Mouse (Mus musculus) CH12.LX (cell line): ENCODE measurements around the gene Mprip. TPM values are rescaled to one million over a fixed set of nuclear protein-coding genes. Genes with fewer than 3 reads are reported as not detected.

ENCODE experiments used
- DNase-seq: peaks from one replicate; pipeline ENCODE4 v3.0.0-alpha.2; 2013; ENCODE audit errors: extremely low read depth
- H3K27ac ChIP-seq: 2 replicates; pipeline ENCODE4 v1.5.1; 2012; ENCODE audit warnings: low read depth, mild to moderate bottlenecking, control low read depth, moderate library complexity; ENCODE audit not compliant: insufficient read depth
- H3K27me3 ChIP-seq: replicated peaks from 2 replicates; pipeline ENCODE3; 2012; ENCODE audit warnings: inconsistent platforms
- H3K36me3 ChIP-seq, 2 experiments: replicated peaks in 1 of 2; 2 replicates each; pipeline versions ENCODE3 to v1.6.1; 2012; ENCODE audit warnings: inconsistent platforms in 1 of 2, low read length in 1 of 2, mild to moderate bottlenecking in 1 of 2, mixed read lengths in 1 of 2, moderate library complexity in 1 of 2; ENCODE audit not compliant: control insufficient read depth in 1 of 2, insufficient read depth in 1 of 2
- H3K4me1 ChIP-seq, 2 experiments: 2 replicates each; pipeline ENCODE4 v1.6.1; 2012; ENCODE audit warnings: inconsistent platforms in 1 of 2, moderate library complexity in 1 of 2; ENCODE audit not compliant: insufficient read depth in 2 of 2, control insufficient read depth in 1 of 2
- H3K4me2 ChIP-seq: 2 replicates; pipeline ENCODE4 v1.6.1; 2012; ENCODE audit warnings: low read depth, mild to moderate bottlenecking, control low read depth; ENCODE audit not compliant: poor library complexity, insufficient read depth, severe bottlenecking
- H3K4me3 ChIP-seq, 3 experiments: fragments of 150-350 bp in 1 of 3; sonication (generic) in 1 of 3; replicated peaks in 1 of 3; 2 replicates each; pipeline versions ENCODE3 to v1.5.1; 2011 to 2012; ENCODE audit warnings: low read depth in 2 of 3, low read length in 2 of 3, mild to moderate bottlenecking in 2 of 3, moderate library complexity in 2 of 3, control low read depth in 1 of 3, improper control_type of control experiment in 1 of 3, inconsistent platforms in 1 of 3, mixed read lengths in 1 of 3; ENCODE audit not compliant: poor library complexity in 1 of 3
- H3K79me2 ChIP-seq: replicated peaks from 2 replicates; pipeline ENCODE4 v1.6.1; 2012; ENCODE audit warnings: mild to moderate bottlenecking, moderate library complexity; ENCODE audit not compliant: control insufficient read depth, poor library complexity, insufficient read depth, severe bottlenecking; ENCODE audit errors: extremely low read depth
- H3K9ac ChIP-seq: 2 replicates; pipeline ENCODE4 v1.6.1; 2012; ENCODE audit warnings: low read depth, mild to moderate bottlenecking, control low read depth, moderate library complexity; ENCODE audit not compliant: insufficient read depth
- H3K9me3 ChIP-seq: replicated peaks from 2 replicates; pipeline ENCODE3; 2012; ENCODE audit warnings: low read length, inconsistent platforms, mixed read lengths
- CHD1 ChIP-seq: IDR thresholded peaks from 2 replicates; pipeline ENCODE4 v1.6.1; 2012; ENCODE audit warnings: low read depth, low read length, improper control_type of control experiment, inconsistent platforms
- CHD2 ChIP-seq: IDR thresholded peaks from 2 replicates; pipeline ENCODE4 v1.6.1; 2011; ENCODE audit warnings: low read length, improper control_type of control experiment
- ELF1 ChIP-seq: IDR thresholded peaks from 2 replicates; pipeline ENCODE4 v1.6.1; 2014; ENCODE audit warnings: low read depth, mild to moderate bottlenecking, inconsistent platforms, low read length, improper control_type of control experiment
- ETS1 ChIP-seq: conservative IDR thresholded peaks from 2 replicates; pipeline ENCODE4 v1.6.1; 2012; ENCODE audit warnings: low read depth, mild to moderate bottlenecking, inconsistent platforms, low read length, improper control_type of control experiment, moderate library complexity
- GABPA ChIP-seq: IDR thresholded peaks from 2 replicates; pipeline ENCODE4 v1.6.1; 2012; ENCODE audit warnings: low read depth, low read length, improper control_type of control experiment, inconsistent platforms; ENCODE audit not compliant: insufficient replicate concordance
- HCFC1 ChIP-seq: IDR thresholded peaks from 2 replicates; pipeline ENCODE4 v1.6.1; 2012; ENCODE audit warnings: low read depth, mild to moderate bottlenecking, inconsistent platforms, low read length, improper control_type of control experiment
- KAT2A ChIP-seq: IDR thresholded peaks from 2 replicates; pipeline ENCODE4 v1.6.1; 2012; ENCODE audit warnings: low read length, improper control_type of control experiment, inconsistent platforms; ENCODE audit not compliant: insufficient replicate concordance
- MAX ChIP-seq: IDR thresholded peaks from 2 replicates; pipeline ENCODE4 v1.6.1; 2011; ENCODE audit warnings: low read length, improper control_type of control experiment
- MEF2A ChIP-seq: IDR thresholded peaks from 2 replicates; pipeline ENCODE4 v1.6.1; 2014; ENCODE audit warnings: low read depth, mild to moderate bottlenecking, inconsistent platforms, low read length, improper control_type of control experiment, borderline replicate concordance
- MXI1 ChIP-seq: IDR thresholded peaks from 2 replicates; pipeline ENCODE4 v1.6.1; 2011; ENCODE audit warnings: mild to moderate bottlenecking, low read depth, low read length, improper control_type of control experiment
- MYC ChIP-seq: IDR thresholded peaks from 2 replicates; pipeline ENCODE4 v1.6.1; 2011; ENCODE audit warnings: low read depth, mild to moderate bottlenecking, improper control_type of control experiment, low read length
- NELFE ChIP-seq: IDR thresholded peaks from 2 replicates; pipeline ENCODE4 v1.6.1; 2011; ENCODE audit warnings: low read depth, low read length, improper control_type of control experiment
- NRF1 ChIP-seq: IDR thresholded peaks from 2 replicates; pipeline ENCODE4 v1.6.1; 2014; ENCODE audit warnings: low read depth, mild to moderate bottlenecking, inconsistent platforms, low read length, improper control_type of control experiment, moderate library complexity
- PAX5 ChIP-seq: IDR thresholded peaks from 2 replicates; pipeline ENCODE4 v1.6.1; 2012; ENCODE audit warnings: low read length, inconsistent platforms, mixed read lengths
- POLR2AphosphoS2 ChIP-seq: IDR thresholded peaks from 2 replicates; pipeline ENCODE4 v1.6.1; 2011; ENCODE audit warnings: low read depth, low read length, improper control_type of control experiment
- RAD21 ChIP-seq: IDR thresholded peaks from 2 replicates; pipeline ENCODE4 v1.6.1; 2011; ENCODE audit warnings: low read depth, mild to moderate bottlenecking, low read length, improper control_type of control experiment, moderate library complexity
- RCOR1 ChIP-seq: conservative IDR thresholded peaks from 2 replicates; pipeline ENCODE4 v1.6.1; 2012; ENCODE audit warnings: low read depth, mild to moderate bottlenecking, inconsistent platforms, low read length, improper control_type of control experiment
- SIN3A ChIP-seq: IDR thresholded peaks from 2 replicates; pipeline ENCODE4 v1.6.1; 2012; ENCODE audit warnings: low read length, improper control_type of control experiment, inconsistent platforms
- TBP ChIP-seq: conservative IDR thresholded peaks from 2 replicates; pipeline ENCODE4 v1.6.1; 2011; ENCODE audit warnings: low read depth, low read length, improper control_type of control experiment
- TCF12 ChIP-seq: IDR thresholded peaks from 2 replicates; pipeline ENCODE4 v1.6.1; 2014; ENCODE audit warnings: low read depth, mild to moderate bottlenecking, inconsistent platforms, low read length, improper control_type of control experiment
- UBTF ChIP-seq: IDR thresholded peaks from 2 replicates; pipeline ENCODE4 v1.6.1; 2012; ENCODE audit warnings: low read depth, mild to moderate bottlenecking, inconsistent platforms, low read length, improper control_type of control experiment, moderate library complexity
- ZC3H11A ChIP-seq: IDR thresholded peaks from 2 replicates; pipeline ENCODE4 v1.6.1; 2012; ENCODE audit warnings: low read depth, mild to moderate bottlenecking, inconsistent platforms, low read length, improper control_type of control experiment
- ZMIZ1 ChIP-seq: IDR thresholded peaks from 2 replicates; pipeline ENCODE4 v1.6.1; 2012; ENCODE audit warnings: low read depth, mild to moderate bottlenecking, inconsistent platforms, low read length, improper control_type of control experiment
- ZNF384 ChIP-seq: IDR thresholded peaks from 2 replicates; pipeline ENCODE4 v1.6.1; 2012; ENCODE audit warnings: low read depth, low read length, improper control_type of control experiment, inconsistent platforms
- dilution Hi-C: fragments of 300-500 bp; cut with MboI; formaldehyde crosslinking; loops from 2 replicates; pipeline ENCODE4 v1.14.3; 2020; ENCODE audit warnings: low sequenced_read_pairs; ENCODE audit not compliant: extremely low pct_unique_long_range_greater_than_20kb, extremely low pct_ligation_motif_present
- in situ Hi-C: fragments of 300-500 bp; cut with MboI; formaldehyde crosslinking; loops from 3 replicates; pipeline ENCODE4 v1.14.3; 2019; ENCODE audit warnings: low sequenced_read_pairs, low pct_ligation_motif_present, low pct_unique_long_range_greater_than_20kb, mixed read lengths
- polyA plus RNA-seq: library from polyadenylated mRNA; unstranded; fragments of >175 nt; gene quantifications from 2 replicates; pipeline ENCODE4 v1.2.1, GENCODE M21; 2012; ENCODE audit warnings: low read depth; ENCODE audit not compliant: insufficient read length
- total RNA-seq, 2 experiments: library from RNA; depleted of rRNA; stranded (reverse); fragments of 300-350 nt in 1 of 2; fragments of >200 nt in 1 of 2; gene quantifications; 2 replicates each; pipeline ENCODE4 v1.2.3; 2012 to 2014

The Mprip gene
- total and polyA plus RNA-seq, 3 experiments, result 50.6 to 59.5 (median 56.4) TPM

GRCm38 (mm10) chr11:59705113-59705512 is 44.0 kb downstream of the Mprip start:
- in situ Hi-C loops (no loop called here), dilution Hi-C loops (no loop called here)
- Histone ChIP-seq H3K27me3 (no peaks in the 10 kb centered on the region), H3K4me2 (no peak overlapping the region), H3K4me3 (no peak overlapping the region), H3K9ac (no peak overlapping the region), H3K9me3 (no peaks in the 10 kb centered on the region), H3K4me1 (peaks cover 0 to 8% of the 10 kb centered on the region in 2 experiments; a peak in 1 of 4 replicates), H3K79me2 (no peaks in the 10 kb centered on the region), H3K36me3 (peaks cover 3 to 22% of the 10 kb centered on the region in 2 experiments), H3K27ac (no peak overlapping the region)
- no peak for TF ChIP-seq KAT2A
- TF ChIP-seq ETS1, result no peak
- TF ChIP-seq ZNF384, result no peak
- no peak for TF ChIP-seq ZC3H11A
- TF ChIP-seq HCFC1, result no peak
- TF ChIP-seq NRF1, result no peak
- no peak for TF ChIP-seq MYC
- TF ChIP-seq NELFE, result no peak
- no peak for TF ChIP-seq ZMIZ1
- TF ChIP-seq POLR2AphosphoS2, result no peak
- TF ChIP-seq TBP, result no peak
- TF ChIP-seq GABPA, result no peak
- no peak for DNase-seq

GRCm38 (mm10) chr11:59707481-59707880 is 46.4 kb downstream of the Mprip start:
- Histone ChIP-seq H3K27ac (no peak overlapping the region), H3K27me3 (no peaks in the 10 kb centered on the region), H3K4me3 (no peak overlapping the region), H3K36me3 (peaks cover 0 to 13% of the 10 kb centered on the region in 2 experiments), H3K79me2 (no peaks in the 10 kb centered on the region), H3K4me1 (peaks cover 2 to 19% of the 10 kb centered on the region in 2 experiments; a peak in 3 of 4 replicates), H3K9ac (no peak overlapping the region), H3K4me2 (no peak overlapping the region), H3K9me3 (no peaks in the 10 kb centered on the region)
- dilution Hi-C loops, result no loop called here
- DNase-seq, result no peak
- in situ Hi-C loops, result no loop called here
- TF ChIP-seq TBP (no peak), RAD21 (no peak), MAX (no peak), NRF1 (no peak), TCF12 (no peak), SIN3A (no peak), ELF1 (no peak), MXI1 (no peak), MEF2A (no peak), CHD1 (no peak), MYC (no peak), PAX5 (no peak), ZMIZ1 (no peak), CHD2 (no peak), RCOR1 (no peak), UBTF (no peak)
